Mouse (Mus musculus) midbrain, embryonic 10.5 days (tissue): ENCODE measurements around the gene March6. TPM values are rescaled to one million over a fixed set of nuclear protein-coding genes. Genes with fewer than 3 reads are reported as not detected.

Source experiments
- DNase-seq: peaks from one replicate; pipeline ENCODE4 v3.0.0-alpha.2; 2017; ENCODE audit warnings: low spot score
- H3K27ac ChIP-seq: fragments of 300-500 bp; sonication (generic); replicated peaks from 2 replicates; pipeline ENCODE4 v1.5.1; 2016; ENCODE audit warnings: mild to moderate bottlenecking
- H3K27me3 ChIP-seq: fragments of 300-500 bp; sonication (generic); 2 replicates; pipeline ENCODE4 v1.6.1; 2016; ENCODE audit warnings: low read depth, mild to moderate bottlenecking; ENCODE audit not compliant: poor library complexity, severe bottlenecking
- H3K36me3 ChIP-seq: fragments of 300-500 bp; sonication (generic); 2 replicates; pipeline ENCODE4 v1.6.1; 2016; ENCODE audit warnings: mild to moderate bottlenecking, moderate library complexity
- H3K4me1 ChIP-seq: fragments of 300-500 bp; sonication (generic); 2 replicates; pipeline ENCODE4 v1.6.1; 2016
- H3K4me3 ChIP-seq: fragments of 300-500 bp; sonication (generic); 2 replicates; pipeline ENCODE4 v1.5.1; 2016; ENCODE audit warnings: mild to moderate bottlenecking, moderate library complexity
- H3K9me3 ChIP-seq: fragments of 300-500 bp; sonication (generic); replicated peaks from 2 replicates; pipeline ENCODE4 v1.6.1; 2016; ENCODE audit warnings: mild to moderate bottlenecking
- WGBS: fragments of 180-500 bp; shearing (Covaris S2); methylation state at CpG from one replicate; pipeline ENCODE4 v1.1.7; 2016; 5-methylcytosine and 5-hydroxymethylcytosine counted together
- polyA plus RNA-seq: library from polyadenylated mRNA; unstranded; fragments of >200 nt; fragmentation: Nextera tagmentation; extraction: Ambion mirVana; gene quantifications from 2 replicates; pipeline ENCODE4 v1.2.1, GENCODE M21; 2016

March6 gene
- polyA plus RNA-seq, 1 experiment from 2014 or later = 37.3 TPM

DNA sequence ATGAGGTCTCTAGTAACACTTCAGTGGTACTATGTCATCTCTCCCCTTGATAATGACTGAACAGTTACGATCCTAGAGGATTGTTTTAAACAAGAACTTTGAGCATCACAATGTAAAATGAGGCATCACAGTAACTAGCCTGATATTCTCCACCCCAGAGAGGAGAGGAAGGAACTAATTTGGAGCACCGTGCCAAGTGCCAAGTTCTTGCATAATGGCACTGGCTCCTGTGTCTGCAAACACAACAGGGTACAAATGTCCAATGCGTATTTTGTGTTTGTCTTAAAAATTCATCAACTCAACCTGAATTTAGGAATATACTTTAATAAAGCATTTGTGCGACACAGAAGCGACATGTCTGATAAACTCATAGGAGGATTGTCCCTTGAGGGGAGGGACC, 74.5 kb downstream of the March6 start:
- Histone ChIP-seq H3K9me3 (no peaks in the 10 kb centered on the region), H3K4me3 (no peak overlapping the region), H3K27ac (no peak overlapping the region), H3K27me3 (peaks cover 7% of the 10 kb centered on the region), H3K4me1 (peaks cover 14% of the 10 kb centered on the region), H3K36me3 (peaks cover 47% of the 10 kb centered on the region)
- 95% methylated on average over 5 of the region's 5 CpGs for WGBS
- DNase-seq = no peak

GRCm38 (mm10) chr15:31454861-31455295, 76.0 kb downstream of the March6 start:
- Histone ChIP-seq H3K9me3 (no peaks in the 10 kb centered on the region), H3K27me3 (peaks cover 7% of the 10 kb centered on the region), H3K4me3 (no peak overlapping the region), H3K27ac (no peak overlapping the region), H3K4me1 (peaks cover 19% of the 10 kb centered on the region), H3K36me3 (peaks cover 32% of the 10 kb centered on the region)
- 80% methylated on average over 7 of the region's 7 CpGs for WGBS
- DNase-seq = no peak

DNA sequence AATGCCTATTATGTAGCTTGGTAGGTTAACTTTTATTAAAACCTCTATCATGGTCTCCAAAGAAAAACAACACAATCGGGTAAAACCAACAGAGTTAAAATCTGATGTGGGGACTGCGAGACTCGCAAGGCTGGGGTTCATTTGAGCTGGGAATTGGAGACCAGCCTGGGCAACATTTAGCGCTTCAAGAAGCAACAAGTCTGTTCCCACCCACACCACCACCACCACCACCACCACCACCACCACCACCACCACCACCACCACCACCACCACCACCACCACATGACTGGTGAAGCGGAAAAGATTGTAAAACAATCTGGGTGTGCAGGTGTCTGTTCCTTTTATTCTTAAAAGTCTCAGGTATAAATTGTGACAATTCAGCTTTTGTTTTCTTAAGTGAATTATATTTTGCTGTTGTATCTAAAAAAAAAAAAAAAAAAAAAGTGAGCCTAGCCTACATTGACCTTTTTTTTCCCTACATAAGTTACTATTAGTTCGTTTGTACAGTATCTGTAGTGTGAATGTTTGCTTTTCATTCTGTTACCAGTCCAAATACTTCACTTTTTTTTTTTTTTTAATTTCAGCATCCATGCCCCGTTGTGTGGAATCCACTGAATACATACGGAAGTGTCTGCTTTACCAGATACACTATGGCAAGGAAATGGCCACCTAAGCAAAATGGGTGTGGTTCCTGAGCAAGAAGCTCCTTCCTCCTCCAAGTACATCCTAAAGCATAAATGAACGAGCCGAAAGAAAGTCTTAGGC, 76.6 kb downstream of the March6 start:
- no peaks in the 10 kb centered on the region for H3K9me3 ChIP-seq
- 56% methylated on average over 10 of the region's 10 CpGs for WGBS
- H3K4me1 ChIP-seq = peaks cover 23% of the 10 kb centered on the region
- no peak for DNase-seq
- H3K36me3 ChIP-seq = peaks cover 26% of the 10 kb centered on the region
- H3K27me3 ChIP-seq = peaks cover 7% of the 10 kb centered on the region
- peak overlapping the region; percentile 69 for H3K4me3 ChIP-seq
- peak overlapping the region; percentile 86 for H3K27ac ChIP-seq

GRCm38 (mm10) chr15:31453098-31453916, 77.5 kb downstream of the March6 start, which contains the start of gene Ropn1l:
Gene Ropn1l, minus strand, starts transcription at chr15:31453737.
- H3K36me3 ChIP-seq = peaks cover 17% of the 10 kb centered on the region
- peaks cover 23% of the 10 kb centered on the region for H3K4me1 ChIP-seq
- peak within 1 kb of the TSS; percentile 86 for H3K27ac ChIP-seq
- DNase-seq = peak; percentile 96
- H3K9me3 ChIP-seq = no peaks in the 10 kb centered on the region
- peak within 1 kb of the TSS; percentile 69 for H3K4me3 ChIP-seq
- WGBS = under 1% methylated on average over 57 of the region's 57 CpGs
- peaks cover 7% of the 10 kb centered on the region for H3K27me3 ChIP-seq

GRCm38 (mm10) chr15:31452336-31453097, 78.3 kb downstream of the March6 start:
- Histone ChIP-seq H3K27me3 (peaks cover 7% of the 10 kb centered on the region), H3K36me3 (peaks cover 9% of the 10 kb centered on the region), H3K4me1 (peaks cover 23% of the 10 kb centered on the region), H3K4me3 (peak overlapping the region; percentile 69), H3K27ac (0 out of 2 replicates have a peak overlapping the region, but pooled peaks have one; percentile 86), H3K9me3 (no peaks in the 10 kb centered on the region)
- 59% methylated on average over 18 of the region's 18 CpGs for WGBS
- no peak for DNase-seq

DNA sequence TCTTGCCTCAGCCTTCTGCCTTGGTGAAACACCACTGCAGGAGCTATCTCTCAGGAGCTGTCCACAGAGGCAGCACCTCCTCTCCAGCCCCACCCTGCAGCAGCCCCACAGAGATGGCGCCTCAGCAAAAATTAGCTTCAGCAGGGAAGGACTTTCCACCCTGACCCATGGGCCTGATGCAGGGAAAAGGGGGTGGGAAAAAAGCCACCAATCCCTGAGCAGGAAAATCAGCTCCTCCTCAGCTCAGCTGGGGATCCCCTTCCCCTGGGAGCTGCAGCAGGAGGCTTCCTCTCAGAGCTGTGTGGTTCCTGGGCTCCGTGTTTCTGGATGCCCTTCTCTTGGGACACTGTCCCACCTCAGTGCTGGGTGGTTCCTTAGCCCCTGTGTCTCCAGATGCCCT, 81.1 kb downstream of the March6 start:
- Histone ChIP-seq H3K9me3 (no peaks in the 10 kb centered on the region), H3K36me3 (no peaks in the 10 kb centered on the region), H3K27me3 (peaks cover 7% of the 10 kb centered on the region), H3K27ac (no peak overlapping the region; the same call in 1 of the 2 replicates), H3K4me1 (peaks cover 25% of the 10 kb centered on the region), H3K4me3 (no peak overlapping the region)
- DNase-seq = no peak
- 22% methylated on average over 2 of the region's 2 CpGs for WGBS

DNA sequence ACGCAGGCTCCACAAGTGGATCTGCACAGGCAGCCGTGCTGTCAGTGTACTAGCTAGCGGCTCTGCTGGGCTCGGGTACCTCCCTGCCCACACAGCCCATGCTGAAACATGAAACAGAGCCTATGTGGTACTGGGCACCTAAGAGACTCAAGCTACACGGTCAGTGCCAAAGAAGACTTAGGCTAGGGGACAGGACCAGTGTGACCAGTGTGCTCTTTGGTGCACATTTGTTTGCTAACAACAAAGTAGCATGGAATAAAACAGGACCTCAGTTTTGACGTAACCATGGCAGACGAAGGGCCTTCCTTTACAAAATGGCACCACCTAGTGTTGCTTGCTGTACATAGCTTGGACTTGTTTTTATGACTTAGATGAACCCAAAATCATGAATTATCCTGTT, 83.7 kb downstream of the March6 start:
- Histone ChIP-seq H3K27ac (no peak overlapping the region), H3K4me1 (peaks cover 12% of the 10 kb centered on the region; the same call in 1 of the 2 replicates), H3K27me3 (peaks cover under 1% of the 10 kb centered on the region; the same call in 1 of the 2 replicates), H3K4me3 (no peak overlapping the region), H3K36me3 (no peaks in the 10 kb centered on the region), H3K9me3 (no peaks in the 10 kb centered on the region)
- no peak for DNase-seq
- WGBS = 57% methylated on average over 7 of the region's 7 CpGs

GRCm38 (mm10) chr15:31442698-31443097, 88.2 kb downstream of the March6 start:
- H3K4me3 ChIP-seq = no peak overlapping the region
- H3K27ac ChIP-seq = no peak overlapping the region
- H3K9me3 ChIP-seq = no peaks in the 10 kb centered on the region
- no peak for DNase-seq
- H3K4me1 ChIP-seq = 0 out of 2 replicates have a peak, but pooled peaks cover 3% of the 10 kb centered on the region
- no peaks in the 10 kb centered on the region for H3K27me3 ChIP-seq
- 86% methylated on average over 4 of the region's 4 CpGs for WGBS
- no peaks in the 10 kb centered on the region for H3K36me3 ChIP-seq

DNA sequence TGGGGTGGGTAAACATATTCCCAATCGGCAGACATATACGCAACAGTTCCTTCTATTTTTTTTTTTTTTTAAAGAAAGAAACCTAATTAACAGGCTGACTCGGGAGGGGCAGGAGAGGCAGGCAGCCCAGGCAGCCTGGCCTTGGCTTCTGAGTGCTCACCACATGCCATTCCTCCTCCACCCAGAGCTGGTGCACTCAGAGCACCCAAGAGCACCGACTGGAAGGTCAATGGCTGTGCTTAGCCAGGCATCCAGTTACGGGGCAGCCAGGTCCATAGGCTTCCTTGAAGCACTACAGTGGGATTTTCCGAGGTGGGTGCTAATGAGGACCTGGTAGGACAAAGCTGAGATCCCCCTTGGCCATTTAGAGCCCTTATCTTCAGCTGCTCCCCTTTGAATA, 88.9 kb downstream of the March6 start:
- no peak overlapping the region for H3K27ac ChIP-seq
- 0 out of 2 replicates have a peak, but pooled peaks cover 1% of the 10 kb centered on the region for H3K4me1 ChIP-seq
- no peaks in the 10 kb centered on the region for H3K36me3 ChIP-seq
- WGBS = 88% methylated on average over 6 of the region's 6 CpGs
- no peaks in the 10 kb centered on the region for H3K9me3 ChIP-seq
- H3K4me3 ChIP-seq = no peak overlapping the region
- H3K27me3 ChIP-seq = no peaks in the 10 kb centered on the region
- no peak for DNase-seq

- no peak overlapping the region for H3K4me3 ChIP-seq
- no peak for DNase-seq
- no peak overlapping the region for H3K27ac ChIP-seq
- H3K36me3 ChIP-seq = no peaks in the 10 kb centered on the region
- no peaks in the 10 kb centered on the region for H3K9me3 ChIP-seq
- WGBS = 79% methylated on average over 2 of the region's 2 CpGs
- H3K4me1 ChIP-seq = no peaks in the 10 kb centered on the region
- H3K27me3 ChIP-seq = no peaks in the 10 kb centered on the region
Observed at GRCm38 (mm10) chr15:31436811-31437210, 94.0 kb downstream of the March6 start.

DNA sequence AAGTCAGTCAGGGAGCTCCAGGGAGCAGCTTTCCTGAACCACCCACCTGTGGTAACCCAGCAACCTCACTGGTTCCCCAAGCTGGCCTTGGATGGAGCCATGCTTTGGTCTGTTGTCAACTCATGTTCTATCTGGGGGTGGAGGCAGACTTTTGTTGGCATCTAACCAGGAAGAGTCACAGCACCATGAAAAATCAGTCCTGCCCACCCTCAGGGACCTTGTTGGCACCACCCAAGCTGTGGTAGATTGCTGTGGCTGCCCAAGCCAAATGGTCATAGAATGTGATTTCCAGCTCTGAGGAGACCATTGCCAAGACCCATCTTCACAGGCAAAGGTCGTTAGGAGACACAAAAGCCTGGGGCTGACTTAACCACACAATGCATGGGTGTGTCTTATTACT, 94.8 kb downstream of the March6 start:
- no peaks in the 10 kb centered on the region for H3K4me1 ChIP-seq
- H3K27me3 ChIP-seq = no peaks in the 10 kb centered on the region
- H3K9me3 ChIP-seq = no peaks in the 10 kb centered on the region
- 59% methylated on average over 1 of the region's 1 CpGs for WGBS
- H3K4me3 ChIP-seq = no peak overlapping the region
- H3K36me3 ChIP-seq = no peaks in the 10 kb centered on the region
- DNase-seq = no peak
- H3K27ac ChIP-seq = no peak overlapping the region

GRCm38 (mm10) chr15:31433768-31434167, 97.1 kb downstream of the March6 start:
- Histone ChIP-seq H3K27ac (no peak overlapping the region), H3K27me3 (no peaks in the 10 kb centered on the region), H3K9me3 (no peaks in the 10 kb centered on the region), H3K4me1 (peaks cover 5% of the 10 kb centered on the region; the same call in 1 of the 2 replicates), H3K4me3 (no peak overlapping the region), H3K36me3 (no peaks in the 10 kb centered on the region)
- no peak for DNase-seq
- 79% methylated on average over 7 of the region's 7 CpGs for WGBS
